Mouse (Mus musculus) forebrain, embryonic 15.5 days (tissue): ENCODE data around the gene Tnfsf11. TPM values are rescaled to one million over a fixed set of nuclear protein-coding genes. Genes with fewer than 3 reads are reported as not detected.

ENCODE experiments used
- ATAC-seq: fragments of 200-750 bp; cut with Nextera tagmentation; replicated peaks from 2 replicates; pipeline ENCODE4 v1.8.0; 2017; ENCODE audit warnings: mild to moderate bottlenecking, moderate TSS enrichment, moderate library complexity
- H3K27ac ChIP-seq: fragments of 300-500 bp; sonication (generic); replicated peaks from 2 replicates; pipeline ENCODE4 v1.5.1; 2015; ENCODE audit warnings: mild to moderate bottlenecking, inconsistent platforms
- H3K27me3 ChIP-seq: fragments of 300-500 bp; sonication (generic); 2 replicates; pipeline ENCODE4 v1.6.1; 2015; ENCODE audit warnings: inconsistent platforms
- H3K36me3 ChIP-seq: fragments of 300-500 bp; sonication (generic); 2 replicates; pipeline ENCODE4 v1.6.1; 2015; ENCODE audit warnings: mild to moderate bottlenecking, inconsistent platforms
- H3K4me1 ChIP-seq: fragments of 300-500 bp; sonication (generic); 2 replicates; pipeline ENCODE4 v1.6.1; 2015; ENCODE audit warnings: inconsistent platforms
- H3K4me2 ChIP-seq: fragments of 300-500 bp; sonication (generic); replicated peaks from 2 replicates; pipeline ENCODE4 v1.6.1; 2015; ENCODE audit warnings: mild to moderate bottlenecking, inconsistent platforms
- H3K4me3 ChIP-seq: fragments of 300-500 bp; sonication (generic); 2 replicates; pipeline ENCODE4 v1.5.1; 2015; ENCODE audit warnings: mild to moderate bottlenecking, inconsistent platforms
- H3K9ac ChIP-seq: fragments of 300-500 bp; sonication (generic); replicated peaks from 2 replicates; pipeline ENCODE4 v1.6.1; 2015; ENCODE audit warnings: mild to moderate bottlenecking, inconsistent platforms
- H3K9me3 ChIP-seq: fragments of 300-500 bp; sonication (generic); 2 replicates; pipeline ENCODE4 v1.6.1; 2016; ENCODE audit warnings: inconsistent platforms
- WGBS: fragments of 180-500 bp; shearing (Covaris S2); methylation state at CpG from one replicate; pipeline ENCODE4 v1.1.7; 2015; ENCODE audit warnings: mixed read lengths; 5-methylcytosine and 5-hydroxymethylcytosine counted together
- polyA plus RNA-seq: library from polyadenylated mRNA; unstranded; fragments of >200 nt; fragmentation: Nextera tagmentation; extraction: Ambion mirVana; gene quantifications from 2 replicates; pipeline ENCODE4 v1.2.1, GENCODE M21; 2015

Gene Tnfsf11
- polyA plus RNA-seq, 1 experiment from 2014 or later = not detected

GRCm38 (mm10) chr14:78282490-78282889 is 25.4 kb downstream of the Tnfsf11 start:
- no peak overlapping the region for H3K9ac ChIP-seq
- no peaks in the 10 kb centered on the region for H3K27me3 ChIP-seq
- H3K4me3 ChIP-seq = no peak overlapping the region
- H3K4me2 ChIP-seq = no peak overlapping the region
- WGBS = 18% methylated on average over 11 of the region's 11 CpGs
- H3K27ac ChIP-seq = no peak overlapping the region
- no peaks in the 10 kb centered on the region for H3K36me3 ChIP-seq
- H3K4me1 ChIP-seq = peaks cover 31% of the 10 kb centered on the region
- no peaks in the 10 kb centered on the region for H3K9me3 ChIP-seq
- peak; percentile 70 for ATAC-seq

GRCm38 (mm10) chr14:78276395-78276930 is 31.4 kb downstream of the Tnfsf11 start:
- H3K9ac ChIP-seq = no peak overlapping the region
- H3K4me2 ChIP-seq = no peak overlapping the region
- H3K4me3 ChIP-seq = no peak overlapping the region
- H3K27me3 ChIP-seq = no peaks in the 10 kb centered on the region
- no peak overlapping the region for H3K27ac ChIP-seq
- H3K4me1 ChIP-seq = no peaks in the 10 kb centered on the region
- 75% methylated on average over 18 of the region's 18 CpGs for WGBS
- no peak for ATAC-seq
- H3K9me3 ChIP-seq = no peaks in the 10 kb centered on the region
- H3K36me3 ChIP-seq = no peaks in the 10 kb centered on the region

GRCm38 (mm10) chr14:78274851-78275250 is 33.0 kb downstream of the Tnfsf11 start:
- Histone ChIP-seq H3K4me3 (no peak overlapping the region), H3K27ac (no peak overlapping the region), H3K9ac (no peak overlapping the region), H3K36me3 (no peaks in the 10 kb centered on the region), H3K4me1 (no peaks in the 10 kb centered on the region), H3K4me2 (no peak overlapping the region), H3K9me3 (no peaks in the 10 kb centered on the region), H3K27me3 (no peaks in the 10 kb centered on the region)
- WGBS = 94% methylated on average over 5 of the region's 5 CpGs
- no peak for ATAC-seq

GRCm38 (mm10) chr14:78274146-78274545 is 33.7 kb downstream of the Tnfsf11 start:
- Histone ChIP-seq H3K4me2 (no peak overlapping the region), H3K9ac (no peak overlapping the region), H3K4me1 (no peaks in the 10 kb centered on the region), H3K36me3 (no peaks in the 10 kb centered on the region), H3K27me3 (no peaks in the 10 kb centered on the region), H3K27ac (no peak overlapping the region), H3K4me3 (no peak overlapping the region), H3K9me3 (no peaks in the 10 kb centered on the region)
- no peak for ATAC-seq
- WGBS = 86% methylated on average over 9 of the region's 9 CpGs

GRCm38 (mm10) chr14:78273571-78273970 is 34.3 kb downstream of the Tnfsf11 start:
- no peaks in the 10 kb centered on the region for H3K4me1 ChIP-seq
- no peaks in the 10 kb centered on the region for H3K36me3 ChIP-seq
- WGBS = 86% methylated on average over 7 of the region's 7 CpGs
- no peak overlapping the region for H3K4me3 ChIP-seq
- no peak overlapping the region for H3K9ac ChIP-seq
- H3K9me3 ChIP-seq = no peaks in the 10 kb centered on the region
- H3K27me3 ChIP-seq = no peaks in the 10 kb centered on the region
- no peak for ATAC-seq
- H3K27ac ChIP-seq = no peak overlapping the region
- H3K4me2 ChIP-seq = no peak overlapping the region

GRCm38 (mm10) chr14:78264876-78265275 is 43.0 kb downstream of the Tnfsf11 start:
- H3K9ac ChIP-seq = no peak overlapping the region
- no peak for ATAC-seq

GRCm38 (mm10) chr14:78262596-78262995 is 45.2 kb downstream of the Tnfsf11 start:
- no peaks in the 10 kb centered on the region for H3K4me1 ChIP-seq

More at GRCm38 (mm10) chr14:78264876-78265275, 43.0 kb downstream of the Tnfsf11 start:
- Histone ChIP-seq H3K9me3 (no peaks in the 10 kb centered on the region), H3K27ac (no peak overlapping the region), H3K36me3 (no peaks in the 10 kb centered on the region), H3K4me2 (no peak overlapping the region), H3K27me3 (no peaks in the 10 kb centered on the region), H3K4me1 (no peaks in the 10 kb centered on the region), H3K4me3 (no peak overlapping the region)
- 88% methylated on average over 6 of the region's 6 CpGs for WGBS

GRCm38 (mm10) chr14:78261246-78261645 is 46.6 kb downstream of the Tnfsf11 start:
- 0 out of 2 replicates have a peak, but pooled peaks have one; percentile 46 for ATAC-seq
- no peaks in the 10 kb centered on the region for H3K9me3 ChIP-seq
- H3K4me1 ChIP-seq = no peaks in the 10 kb centered on the region
- H3K4me3 ChIP-seq = no peak overlapping the region
- H3K27ac ChIP-seq = no peak overlapping the region
- H3K27me3 ChIP-seq = no peaks in the 10 kb centered on the region
- no peak overlapping the region for H3K4me2 ChIP-seq
- no peaks in the 10 kb centered on the region for H3K36me3 ChIP-seq
- H3K9ac ChIP-seq = no peak overlapping the region
- 72% methylated on average over 7 of the region's 7 CpGs for WGBS

More at GRCm38 (mm10) chr14:78262596-78262995, 45.2 kb downstream of the Tnfsf11 start:
- Histone ChIP-seq H3K4me2 (no peak overlapping the region), H3K4me3 (no peak overlapping the region), H3K27me3 (no peaks in the 10 kb centered on the region), H3K27ac (no peak overlapping the region), H3K9ac (no peak overlapping the region), H3K36me3 (no peaks in the 10 kb centered on the region), H3K9me3 (no peaks in the 10 kb centered on the region)
- whole genome bisulfite sequencing = 85% methylated on average over 7 of the region's 7 CpGs
- ATAC-seq = no peak

- Histone ChIP-seq H3K27ac (no peak overlapping the region), H3K27me3 (no peaks in the 10 kb centered on the region), H3K4me3 (no peak overlapping the region), H3K9ac (no peak overlapping the region), H3K9me3 (no peaks in the 10 kb centered on the region), H3K36me3 (no peaks in the 10 kb centered on the region), H3K4me1 (no peaks in the 10 kb centered on the region), H3K4me2 (no peak overlapping the region)
- no peak for ATAC-seq
- 90% methylated on average over 7 of the region's 7 CpGs for WGBS
These were observed 53.8 kb downstream of the Tnfsf11 start for GRCm38 (mm10) chr14:78254017-78254416.

GRCm38 (mm10) chr14:78246601-78247000 is 61.2 kb downstream of the Tnfsf11 start:
- 70% methylated on average over 5 of the region's 5 CpGs for WGBS
- H3K4me2 ChIP-seq = no peak overlapping the region
- no peak overlapping the region for H3K4me3 ChIP-seq
- no peaks in the 10 kb centered on the region for H3K9me3 ChIP-seq
- no peaks in the 10 kb centered on the region for H3K36me3 ChIP-seq
- no peaks in the 10 kb centered on the region for H3K4me1 ChIP-seq
- no peak overlapping the region for H3K27ac ChIP-seq
- H3K9ac ChIP-seq = no peak overlapping the region
- ATAC-seq = no peak
- no peaks in the 10 kb centered on the region for H3K27me3 ChIP-seq

GRCm38 (mm10) chr14:78244811-78245210 is 63.0 kb downstream of the Tnfsf11 start:
- 78% methylated on average over 4 of the region's 4 CpGs for WGBS

GRCm38 (mm10) chr14:78239346-78239745 is 68.5 kb downstream of the Tnfsf11 start:
- no peak for ATAC-seq
- no peak overlapping the region for H3K4me3 ChIP-seq
- H3K27ac ChIP-seq = no peak overlapping the region
- H3K36me3 ChIP-seq = no peaks in the 10 kb centered on the region
- H3K4me2 ChIP-seq = no peak overlapping the region
- peaks cover 3% of the 10 kb centered on the region; the same call in 1 of the 2 replicates for H3K4me1 ChIP-seq
- no peak overlapping the region for H3K9ac ChIP-seq
- 86% methylated on average over 6 of the region's 6 CpGs for WGBS
- H3K27me3 ChIP-seq = no peaks in the 10 kb centered on the region
- H3K9me3 ChIP-seq = no peaks in the 10 kb centered on the region

More at GRCm38 (mm10) chr14:78244811-78245210, 63.0 kb downstream of the Tnfsf11 start:
- H3K27me3 ChIP-seq = no peaks in the 10 kb centered on the region
- H3K9ac ChIP-seq = no peak overlapping the region
- H3K4me3 ChIP-seq = no peak overlapping the region
- no peak overlapping the region for H3K27ac ChIP-seq
- H3K9me3 ChIP-seq = no peaks in the 10 kb centered on the region
- H3K36me3 ChIP-seq = no peaks in the 10 kb centered on the region
- no peaks in the 10 kb centered on the region for H3K4me1 ChIP-seq
- no peak for ATAC-seq
- H3K4me2 ChIP-seq = no peak overlapping the region

GRCm38 (mm10) chr14:78237238-78237637 is 70.6 kb downstream of the Tnfsf11 start:
- WGBS = 66% methylated on average over 6 of the region's 6 CpGs
- no peak for ATAC-seq
- Histone ChIP-seq H3K9ac (no peak overlapping the region), H3K27ac (no peak overlapping the region), H3K36me3 (no peaks in the 10 kb centered on the region), H3K4me2 (no peak overlapping the region), H3K4me3 (no peak overlapping the region), H3K9me3 (no peaks in the 10 kb centered on the region), H3K4me1 (peaks cover 3% of the 10 kb centered on the region; the same call in 1 of the 2 replicates), H3K27me3 (no peaks in the 10 kb centered on the region)
